Mouse (Mus musculus): ENCODE measurements around the gene Rbck1.
"Not testable (repeated sequence)": the region's sequence is repeated elsewhere in the genome, so short reads cannot be mapped to it uniquely, and the experiment has no call there.

The Rbck1 gene

DNA sequence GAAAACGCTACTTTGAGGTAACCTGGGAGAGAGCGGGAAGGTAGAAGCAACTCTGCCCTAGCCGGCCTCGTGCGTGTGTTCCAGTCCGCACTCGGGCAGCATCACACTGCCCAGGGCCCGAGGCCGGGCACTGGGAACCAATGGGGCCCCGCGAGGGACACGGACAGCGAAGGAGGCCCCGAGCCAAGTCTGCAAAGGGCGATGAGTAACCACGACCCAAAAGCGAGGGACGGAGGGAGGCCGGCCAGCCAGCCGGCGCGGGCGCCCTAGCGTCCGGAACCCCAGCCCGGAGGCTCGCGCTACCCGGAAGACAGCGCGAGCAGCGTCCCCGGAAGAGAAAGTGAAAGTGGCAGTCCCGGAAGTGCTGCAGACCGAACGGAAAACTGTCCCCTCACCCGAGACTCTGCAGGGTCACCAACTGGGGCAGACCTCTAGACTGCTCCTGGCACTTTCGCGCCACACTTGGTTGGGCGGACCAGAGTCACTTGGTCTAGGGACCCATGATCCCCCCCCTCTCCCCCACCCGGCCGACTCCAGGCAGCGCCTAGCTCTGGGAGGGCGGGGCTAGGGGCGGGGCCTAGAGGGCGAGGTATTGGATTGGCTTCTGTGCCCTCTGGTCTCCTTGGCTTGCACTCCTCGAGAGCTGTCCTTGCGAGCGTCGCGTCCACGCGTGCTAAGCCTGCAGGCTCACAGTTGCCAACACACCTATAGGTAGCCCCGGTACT lies at the start of gene Rbck1:
Gene Rbck1 (minus strand): TSS at position 553 of the 725 bp plus-strand sequence.
- DNase-seq, result peak; percentile 94

- no peak for DNase-seq
Measured at GRCm38 (mm10) chr2:152376345-152376741, 43.9 kb upstream of the Rbck1 start, which contains the start of gene Nrsn2. Gene Nrsn2 (minus strand): TSS chr2:152376638.

GRCm38 (mm10) chr2:152375652-152376344 lies 43.3 kb upstream of the Rbck1 start:
- no peak for DNase-seq

- no peak for DNase-seq
Measured at GRCm38 (mm10) chr2:152373547-152373946, 41.1 kb upstream of the Rbck1 start.

DNA sequence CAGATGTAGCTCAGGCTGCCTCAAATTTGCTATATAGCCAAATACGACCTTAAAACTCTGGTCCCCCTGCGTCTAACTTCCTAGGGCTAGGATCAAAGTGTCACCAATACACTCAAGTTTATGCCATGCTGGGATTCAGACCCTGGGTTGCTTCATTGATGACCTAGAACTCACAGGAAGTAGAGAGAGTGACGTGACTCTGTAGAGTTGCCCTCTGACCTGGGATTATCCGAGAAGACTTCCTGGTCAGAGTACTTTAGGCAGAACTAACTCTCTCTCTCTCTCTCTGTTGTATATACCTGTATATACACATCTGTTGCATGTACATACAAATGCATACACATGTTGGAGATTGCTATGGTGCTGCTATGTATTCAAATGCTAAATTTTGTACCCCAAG lies 40.2 kb upstream of the Rbck1 start:
- DNase-seq, result no peak

DNA sequence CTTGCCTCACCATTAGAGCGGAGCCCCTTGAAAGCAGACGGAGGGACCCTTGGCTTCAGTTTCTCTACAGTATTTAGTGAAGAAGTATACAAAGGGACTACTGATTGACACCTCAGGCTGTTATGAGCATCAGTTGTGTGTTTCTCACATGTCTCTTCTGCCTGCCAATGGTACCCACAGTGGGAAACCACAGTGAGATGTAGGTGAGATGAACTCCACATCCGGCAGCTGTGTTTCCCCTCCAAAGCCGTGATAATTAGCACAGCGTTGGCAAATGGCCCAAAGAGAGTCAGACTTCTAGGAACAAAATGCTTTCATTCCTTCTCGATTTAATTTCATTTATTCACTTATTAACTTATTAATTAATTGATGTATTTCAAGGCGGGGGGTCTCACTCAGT lies 39.7 kb upstream of the Rbck1 start:
- no peak for DNase-seq

DNA sequence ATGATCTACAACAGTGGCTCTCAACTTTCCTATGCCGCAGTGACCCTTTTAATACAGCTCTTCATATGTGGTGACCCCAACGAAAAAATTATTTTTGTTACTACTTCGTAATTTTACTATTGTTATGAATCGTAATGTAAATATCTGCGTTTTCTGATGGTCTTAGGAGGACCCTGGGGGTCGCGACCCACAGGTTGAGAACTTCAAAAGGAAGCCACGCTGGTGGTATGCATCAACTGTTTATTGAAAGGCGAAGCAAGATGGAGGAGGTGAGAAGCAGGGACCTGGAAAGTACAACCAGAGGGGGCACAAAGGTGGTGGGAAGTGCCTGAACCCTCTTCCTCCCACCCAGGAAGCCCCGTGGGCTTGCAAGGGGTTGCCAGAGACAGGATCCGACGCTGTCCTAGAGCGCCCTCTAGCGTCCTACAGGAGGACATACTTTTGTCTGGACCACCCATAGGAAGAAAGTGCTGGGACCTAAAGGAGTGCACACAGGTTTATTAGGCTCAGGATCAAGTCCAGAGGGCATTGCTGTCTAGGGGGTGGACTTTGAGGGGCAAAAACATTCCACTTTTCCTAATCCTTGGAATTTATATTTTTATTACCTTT lies 36.2 kb upstream of the Rbck1 start:
- peak; percentile 51 for DNase-seq

- DNase-seq, result no peak
Measured at GRCm38 (mm10) chr2:152367917-152368316, 35.5 kb upstream of the Rbck1 start.

- peak; percentile 97 for DNase-seq
Measured at GRCm38 (mm10) chr2:152363245-152364147, 31.0 kb upstream of the Rbck1 start.

GRCm38 (mm10) chr2:152361193-152361592 lies 28.7 kb upstream of the Rbck1 start:
- DNase-seq, result no peak

DNA sequence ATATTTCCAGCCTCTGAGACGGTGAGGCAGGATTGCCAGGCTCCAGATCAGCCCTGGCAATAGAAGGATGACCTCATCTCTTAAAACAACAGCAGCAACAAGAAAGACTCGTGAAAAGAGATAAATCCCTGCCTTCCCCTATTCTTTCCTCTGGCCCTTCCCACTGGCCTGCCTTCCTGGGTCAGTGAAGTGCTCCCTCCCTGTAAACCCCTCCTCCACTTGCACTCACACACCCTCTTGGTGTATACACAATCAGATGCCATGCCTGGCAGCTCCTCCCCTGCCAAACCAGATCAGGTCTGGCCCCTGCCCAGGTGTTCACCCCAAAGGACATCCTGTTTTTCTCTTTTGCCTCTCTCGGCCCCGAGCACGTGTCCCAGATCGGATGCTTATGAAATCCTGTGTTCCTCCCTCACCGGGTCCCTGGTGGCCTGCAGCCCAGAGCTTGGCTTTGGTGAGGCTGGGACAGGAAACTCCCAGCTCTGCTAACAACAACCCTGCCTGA lies 27.9 kb upstream of the Rbck1 start:
- peak; percentile 82 for DNase-seq

GRCm38 (mm10) chr2:152359616-152360015 lies 27.2 kb upstream of the Rbck1 start:
- DNase-seq, result peak; percentile 63

GRCm38 (mm10) chr2:152358977-152359376 lies 26.5 kb upstream of the Rbck1 start:
- DNase-seq, result not testable (repeated sequence)

GRCm38 (mm10) chr2:152357254-152357653 lies 24.8 kb upstream of the Rbck1 start:
- DNase-seq, result no peak

GRCm38 (mm10) chr2:152349842-152350540 lies 17.5 kb upstream of the Rbck1 start:
- peak; percentile 67 for DNase-seq

- DNase-seq, result no peak
Measured at GRCm38 (mm10) chr2:152349205-152349604, 16.8 kb upstream of the Rbck1 start.

DNA sequence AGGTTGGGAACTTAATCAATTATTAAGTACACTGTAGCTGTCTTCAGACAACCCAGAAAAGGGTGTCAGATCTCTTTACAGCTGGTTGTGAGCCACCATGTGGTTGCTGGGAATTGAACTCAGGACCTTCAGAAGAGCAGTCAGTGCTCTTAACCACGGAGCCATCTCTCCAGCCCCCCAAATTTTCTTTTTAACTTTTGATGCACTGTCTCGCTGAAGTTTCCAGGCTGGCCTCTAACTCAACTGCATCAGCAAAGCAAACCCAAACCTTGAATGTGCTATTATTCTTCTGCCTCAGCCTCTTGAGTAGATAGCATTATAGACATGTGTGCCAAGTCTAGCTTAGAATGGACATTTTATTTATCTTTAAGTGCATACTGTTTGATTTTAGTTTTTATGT lies 15.3 kb upstream of the Rbck1 start:
- no peak for DNase-seq

- DNase-seq, result no peak
Measured at GRCm38 (mm10) chr2:152346776-152347465, 14.5 kb upstream of the Rbck1 start.

- no peak for DNase-seq
Measured at GRCm38 (mm10) chr2:152345393-152345792, 12.9 kb upstream of the Rbck1 start.

- DNase-seq, result no peak
Measured at GRCm38 (mm10) chr2:152344909-152345308, 12.5 kb upstream of the Rbck1 start.

DNA sequence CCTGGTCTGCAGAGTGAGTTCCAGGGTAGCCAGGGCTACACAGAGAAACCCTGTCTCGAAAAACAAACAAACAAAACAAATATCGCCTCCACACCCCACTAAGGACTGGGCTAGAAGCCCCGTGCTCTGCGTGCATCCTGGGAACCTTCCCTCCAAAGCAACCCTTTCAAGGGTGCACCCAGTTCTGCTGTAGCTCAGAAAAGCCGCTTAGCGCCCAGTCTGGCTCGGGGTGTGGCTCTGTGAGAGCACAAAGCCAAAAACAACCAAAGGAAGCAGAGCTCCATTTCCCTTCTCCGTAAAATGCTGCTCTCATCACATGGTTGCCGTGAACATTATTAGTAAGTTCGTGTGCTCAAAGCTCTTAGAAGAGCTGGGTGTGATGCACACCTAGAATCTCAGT lies 11.9 kb upstream of the Rbck1 start:
- DNase-seq, result no peak

Measured in kidney, adult 9 months (tissue).